In genomic region chr14:54749238-54749637, GRCm38 (mm10) we compare ENCODE assay signal across 18 mouse cellular contexts. TPM values are rescaled to one million over a fixed set of nuclear protein-coding genes. Genes with fewer than 3 reads are reported as not detected.
DNase-seq lines count a peak whose midpoint lies in the region; ATAC-seq and TF ChIP-seq lines count a peak whose summit lies in the region.
"Had no signal": no experiment of that assay in that cellular context is flagged by ENCODE, and none has a peak within 500 bp of the region (broad histone marks: within the 10 kb centered on the region; RNA-seq: fewer than 3 reads in every experiment).

No protein-coding gene starts in this region.

- H3K9me3 ChIP-seq in hindbrain, postnatal 0 days (ENCODE audit: low read length): no peaks in the 10 kb centered on the region
- no peaks in the 10 kb centered on the region for H3K9me3 ChIP-seq in hindbrain, embryonic 11.5 days (ENCODE audit: control insufficient read depth, low read length)
- H3K9me3 ChIP-seq: forebrain, embryonic 13.5 days; liver, embryonic 12.5 days; midbrain, embryonic 12.5 days had no signal

- no peak for ATAC-seq in hindbrain, postnatal 0 days
- no peak for ATAC-seq in hindbrain, embryonic 11.5 days (ENCODE audit: low FRiP score)
- ATAC-seq in hematopoietic stem cell, adult 5-6 weeks (replicated peaks in 1 of 2; ENCODE audit: insufficient read depth in 1 of 2, low FRiP score in 2 of 2, low TSS enrichment in 1 of 2, low read depth in 1 of 2, poor library complexity in 2 of 2, severe bottlenecking in 2 of 2): 0 out of 4 replicates have a peak, but pooled peaks have one; percentile 12 to 25
- ATAC-seq: forebrain, embryonic 13.5 days; liver, embryonic 12.5 days; lung, postnatal 0 days had no signal

- no peak for TF ChIP-seq CTCF in hindbrain, postnatal 0 days (IDR thresholded peaks at IDR 0.05; ENCODE audit: low read depth)

- peaks cover 11% of the 10 kb centered on the region; the same call in 1 of the 2 replicates for H3K4me1 ChIP-seq in hindbrain, postnatal 0 days (ENCODE audit: insufficient read depth, low read length)
- H3K4me1 ChIP-seq in hindbrain, embryonic 11.5 days (replicated peaks; ENCODE audit: control insufficient read depth, insufficient read depth, low read length): no peaks in the 10 kb centered on the region

- H3K27ac ChIP-seq in hindbrain, postnatal 0 days: peak overlapping the region; percentile 15; the same call in 1 of the 2 replicates
- H3K27ac ChIP-seq in hindbrain, embryonic 11.5 days (ENCODE audit: low read depth, low read length): no peak overlapping the region; the same call in 1 of the 2 replicates
- H3K27ac ChIP-seq: forebrain, embryonic 13.5 days; liver, embryonic 12.5 days; midbrain, embryonic 12.5 days had no signal

- no peak overlapping the region for H3K9ac ChIP-seq in hindbrain, postnatal 0 days (replicated peaks; ENCODE audit: low read length)
- no peak overlapping the region for H3K9ac ChIP-seq in hindbrain, embryonic 11.5 days (ENCODE audit: low read depth, low read length)
- H3K9ac ChIP-seq: forebrain, embryonic 13.5 days; liver, embryonic 12.5 days; midbrain, embryonic 12.5 days had no signal

- 63% methylated on average over 4 of the region's 4 CpGs for WGBS in hindbrain, postnatal 0 days
- 73% methylated on average over 4 of the region's 4 CpGs for WGBS in hindbrain, embryonic 11.5 days

- DNase-seq in adrenal gland, adult 2 months: peak; percentile 58
- no peak for DNase-seq in adrenal gland, postnatal 4 days (ENCODE audit: low spot score in 2 of 2)
- no peak for DNase-seq in hindbrain, postnatal 0 days (ENCODE audit: low spot score)
- no peak for DNase-seq in hindbrain, embryonic 11.5 days (ENCODE audit: low spot score)
- peak; percentile 43 for DNase-seq in adrenal gland, postnatal 10 days
- no peak for DNase-seq in layer of hippocampus, adult 18-20 months (ENCODE audit: low spot score in 2 of 2)
- DNase-seq in frontal cortex, adult 2 months (ENCODE audit: extremely low spot score in 1 of 2, low spot score in 1 of 2): no peak
- DNase-seq: cerebellum, postnatal 36 days; layer of hippocampus, adult 9-11 months; retina, postnatal 1 day had no signal

- H3K27me3 ChIP-seq in hindbrain, postnatal 0 days (ENCODE audit: insufficient read depth, low read length): no peaks in the 10 kb centered on the region
- H3K27me3 ChIP-seq in hindbrain, embryonic 11.5 days (ENCODE audit: control insufficient read depth, insufficient read depth, low read length): no peaks in the 10 kb centered on the region
- H3K27me3 ChIP-seq: forebrain, embryonic 13.5 days; liver, embryonic 12.5 days; midbrain, embryonic 12.5 days had no signal

- H3K4me3 ChIP-seq in hindbrain, postnatal 0 days (ENCODE audit: low read length): no peak overlapping the region
- no peak overlapping the region for H3K4me3 ChIP-seq in hindbrain, embryonic 11.5 days (ENCODE audit: low read depth, low read length)
- H3K4me3 ChIP-seq: forebrain, embryonic 13.5 days; liver, embryonic 12.5 days; midbrain, embryonic 12.5 days had no signal

- H3K4me2 ChIP-seq in hindbrain, postnatal 0 days (ENCODE audit: low read depth, low read length): no peak overlapping the region
- H3K4me2 ChIP-seq in hindbrain, embryonic 11.5 days (replicated peaks; ENCODE audit: low read depth, low read length): no peak overlapping the region
- H3K4me2 ChIP-seq: forebrain, embryonic 13.5 days; liver, embryonic 12.5 days; midbrain, embryonic 12.5 days had no signal

- no peaks in the 10 kb centered on the region for H3K36me3 ChIP-seq in hindbrain, postnatal 0 days (ENCODE audit: insufficient read depth, low read length)
- no peaks in the 10 kb centered on the region for H3K36me3 ChIP-seq in hindbrain, embryonic 11.5 days (ENCODE audit: control insufficient read depth, insufficient read depth, low read length)
- H3K36me3 ChIP-seq: liver, embryonic 12.5 days; midbrain, embryonic 12.5 days had no signal

RNA-seq across cellular contexts. Expression of gene Slc7a8, which starts 32.5 kb away (rescaled TPM):
- total RNA-seq in adrenal gland, adult 2 months (2021): 10 to 100 TPM; 24.7 to 74.6 TPM
- polyA plus RNA-seq in adrenal gland, adult 2 months (2012; rRNA removed): 31.9 and 52.9 TPM in 2 replicates
- 10 to 100 TPM; 60.0 to 66.7 TPM for total RNA-seq in adrenal gland, postnatal 4 days (2021)
- total RNA-seq in hindbrain, postnatal 0 days (2014; rRNA removed): 8.9 and 10.6 TPM in 2 replicates
- 7.9 and 9.3 TPM in 2 replicates for polyA plus RNA-seq in hindbrain, postnatal 0 days (2015; fragmentation: Nextera tagmentation; extraction: Ambion mirVana)
- polyA plus RNA-seq in hindbrain, embryonic 11.5 days (2014; fragmentation: Nextera tagmentation; extraction: Ambion mirVana): 2.8 and 3.3 TPM in 2 replicates
- total RNA-seq in adrenal gland, postnatal 10 days (2021): 10 to 100 TPM; 29.4 to 30.6 TPM
- 2.3 and 3.2 TPM in 2 replicates for total RNA-seq in hematopoietic stem cell, adult 5-6 weeks (2017)
- total RNA-seq in layer of hippocampus, adult 18-20 months (2021): 10 to 100 TPM; 52.3 to 53.1 TPM
- polyA plus RNA-seq in frontal cortex, adult 2 months (2012; rRNA removed): 41.2 and 43.0 TPM in 2 replicates

RNA-seq across cellular contexts. Expression of gene Cebpe, which starts 37.3 kb away (rescaled TPM):
- total RNA-seq in adrenal gland, adult 2 months (2021): not detected
- polyA plus RNA-seq in adrenal gland, adult 2 months (2012; rRNA removed): 0.18 and 0.52 TPM in 2 replicates
- 1 to 10 TPM in 1 of 2 experiments, under 1 TPM in 1; 0.78 to 1.6 TPM for total RNA-seq in adrenal gland, postnatal 4 days (2021)
- total RNA-seq in hindbrain, postnatal 0 days (2014; rRNA removed): not detected in 2 replicates
- polyA plus RNA-seq in hindbrain, postnatal 0 days (2015; fragmentation: Nextera tagmentation; extraction: Ambion mirVana): not detected in 2 replicates
- polyA plus RNA-seq in hindbrain, embryonic 11.5 days (2014; fragmentation: Nextera tagmentation; extraction: Ambion mirVana): 0.20 TPM in 1 of 2 replicates, not detected in the other
- total RNA-seq in adrenal gland, postnatal 10 days (2021): under 1 TPM; 0.57 to 0.70 TPM
- 11.4 and 25.4 TPM in 2 replicates for total RNA-seq in hematopoietic stem cell, adult 5-6 weeks (2017)
- total RNA-seq in layer of hippocampus, adult 18-20 months (2021): not detected
- 0.17 TPM in 1 of 2 replicates, not detected in the other for polyA plus RNA-seq in frontal cortex, adult 2 months (2012; rRNA removed)
- total RNA-seq: left cerebral cortex, postnatal 14 days had no signal
- polyA plus RNA-seq: forebrain, embryonic 13.5 days; heart, embryonic 14.5 days; thymus, postnatal 0 days had no signal

RNA-seq across cellular contexts. Expression of gene Gm29776, which starts 50.6 kb away (rescaled TPM):
- not detected for total RNA-seq in adrenal gland, adult 2 months (2021)
- polyA plus RNA-seq in adrenal gland, adult 2 months (2012; rRNA removed): 0.07 and 0.08 TPM in 2 replicates
- under 1 TPM; 0.11 TPM for total RNA-seq in adrenal gland, postnatal 4 days (2021)
- total RNA-seq in hindbrain, postnatal 0 days (2014; rRNA removed): 0.31 and 0.61 TPM in 2 replicates
- 0.26 and 0.28 TPM in 2 replicates for polyA plus RNA-seq in hindbrain, postnatal 0 days (2015; fragmentation: Nextera tagmentation; extraction: Ambion mirVana)
- 0.06 TPM in 2 replicates for polyA plus RNA-seq in hindbrain, embryonic 11.5 days (2014; fragmentation: Nextera tagmentation; extraction: Ambion mirVana)
- total RNA-seq in adrenal gland, postnatal 10 days (2021): not detected
- 1.1 TPM in 1 of 2 replicates, not detected in the other for total RNA-seq in hematopoietic stem cell, adult 5-6 weeks (2017)
- not detected for total RNA-seq in layer of hippocampus, adult 18-20 months (2021)
- 0.08 and 0.20 TPM in 2 replicates for polyA plus RNA-seq in frontal cortex, adult 2 months (2012; rRNA removed)
- total RNA-seq: left cerebral cortex, postnatal 14 days had no signal
- polyA plus RNA-seq: forebrain, embryonic 13.5 days had no signal

Comparison
In these comparisons a context has a peak if more than half of its experiments do, and no peak if none do; other contexts are left out.
1. DNase-seq: peak in adrenal gland, adult 2 months (single experiment) and adrenal gland, postnatal 10 days (single experiment); none in adrenal gland, postnatal 4 days (0 of 2), hindbrain, postnatal 0 days (single experiment), hindbrain, embryonic 11.5 days (single experiment), layer of hippocampus, adult 18-20 months (0 of 2) and frontal cortex, adult 2 months (0 of 2).
2. ATAC-seq: peak in hematopoietic stem cell, adult 5-6 weeks (2 of 2); none in hindbrain, postnatal 0 days (single experiment) and hindbrain, embryonic 11.5 days (single experiment).